Mouse (Mus musculus) cortical plate, adult 2 months (tissue): Measurements from ENCODE around the gene Atat1.

Experiments
- CTCF ChIP-seq: fragments of 200-500 bp; IDR thresholded peaks from 2 replicates; pipeline ENCODE4 v1.5.1; 2011; ENCODE audit warnings: mild to moderate bottlenecking, control low read depth, low read length; ENCODE audit not compliant: insufficient read depth; ENCODE audit errors: extremely low read depth
- POLR2A ChIP-seq: fragments of 200-500 bp; IDR thresholded peaks from 2 replicates; pipeline ENCODE4 v1.6.1; 2011; ENCODE audit warnings: mild to moderate bottlenecking, low read length, control low read depth; ENCODE audit not compliant: insufficient read depth; ENCODE audit errors: extremely low read depth

DNA sequence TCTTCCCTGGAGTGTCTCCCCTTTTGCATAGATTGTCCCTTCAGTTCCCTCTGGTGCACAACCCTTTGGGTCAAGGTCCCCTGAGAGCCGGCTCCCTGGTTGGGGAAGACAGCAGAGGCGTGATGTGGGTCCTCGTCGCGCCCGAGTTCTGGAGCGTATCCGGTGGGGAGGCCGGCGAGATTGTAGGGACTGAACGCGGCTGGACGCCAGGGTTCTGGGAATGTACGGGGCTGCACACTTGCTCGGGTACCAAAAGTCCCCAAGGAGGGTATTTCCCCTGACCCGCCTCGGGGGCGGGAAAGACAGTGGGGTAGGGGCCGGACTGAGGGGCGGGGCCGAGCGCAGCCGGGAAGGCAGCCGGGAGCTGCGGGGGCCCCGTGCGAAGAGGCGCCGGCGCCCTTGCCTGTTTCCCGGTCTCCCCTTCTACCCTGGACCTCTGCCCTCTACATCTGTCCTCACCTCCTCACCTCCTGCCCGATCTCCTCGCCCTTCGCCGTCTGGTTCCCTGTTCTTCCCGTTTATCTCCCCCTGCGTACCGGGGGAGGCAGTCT, 43.5 kb downstream of the Atat1 start:
- TF ChIP-seq POLR2A (no peak), CTCF (no peak)
